Mouse (Mus musculus) CH12.LX (cell line): Measurements from ENCODE around the gene Sgip1.

Experiments
- CTCF ChIP-seq, 2 experiments: IDR thresholded peaks in 1 of 2; conservative IDR thresholded peaks in 1 of 2; 2 replicates each; pipeline ENCODE4 v1.5.1; 2011 to 2012; ENCODE audit warnings: low read depth in 2 of 2, low read length in 2 of 2, improper control_type of control experiment in 1 of 2, inconsistent platforms in 1 of 2, mild to moderate bottlenecking in 1 of 2, moderate library complexity in 1 of 2
- EP300 ChIP-seq: IDR thresholded peaks from 2 replicates; pipeline ENCODE4 v1.6.1; 2011; ENCODE audit warnings: low read length, improper control_type of control experiment
- KAT2A ChIP-seq: IDR thresholded peaks from 2 replicates; pipeline ENCODE4 v1.6.1; 2012; ENCODE audit warnings: low read length, improper control_type of control experiment, inconsistent platforms; ENCODE audit not compliant: insufficient replicate concordance

DNA sequence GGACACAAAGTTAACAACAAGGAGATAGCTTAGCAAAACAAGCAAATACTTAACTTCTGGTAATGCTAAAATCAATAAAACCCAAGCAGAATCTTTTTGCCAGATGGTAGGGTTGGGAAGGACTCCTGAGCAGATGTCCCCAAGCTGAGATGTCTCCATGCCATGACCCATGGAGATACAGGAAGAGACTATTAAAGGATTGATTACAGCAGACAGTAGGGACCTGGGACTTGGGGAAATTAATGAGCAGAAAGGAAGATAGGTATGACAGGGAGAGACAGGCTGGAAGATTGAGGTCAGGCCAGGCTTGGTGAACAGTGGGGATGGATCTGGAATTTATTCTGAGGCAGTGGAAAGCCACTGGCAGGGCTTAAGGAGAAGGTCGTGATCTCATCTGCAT is 33.5 kb downstream of the Sgip1 start:
- TF ChIP-seq CTCF (conservative IDR thresholded peaks at IDR 0.05 in 1 of 2, IDR thresholded peaks at IDR 0.05 in 1 of 2; ENCODE audit: low read depth in 2 of 2, low read length in 2 of 2) = no peak
- TF ChIP-seq EP300 = no peak
- TF ChIP-seq KAT2A = no peak
